Mouse (Mus musculus) left cerebral cortex, adult 9 months (tissue): ENCODE results near the gene Sult2a6.

Experiments
- DNase-seq, 2 experiments: peaks; one replicate each; pipeline ENCODE4 v3.0.0; 2022; ENCODE audit warnings: low spot score in 2 of 2

Sult2a6 gene

DNA sequence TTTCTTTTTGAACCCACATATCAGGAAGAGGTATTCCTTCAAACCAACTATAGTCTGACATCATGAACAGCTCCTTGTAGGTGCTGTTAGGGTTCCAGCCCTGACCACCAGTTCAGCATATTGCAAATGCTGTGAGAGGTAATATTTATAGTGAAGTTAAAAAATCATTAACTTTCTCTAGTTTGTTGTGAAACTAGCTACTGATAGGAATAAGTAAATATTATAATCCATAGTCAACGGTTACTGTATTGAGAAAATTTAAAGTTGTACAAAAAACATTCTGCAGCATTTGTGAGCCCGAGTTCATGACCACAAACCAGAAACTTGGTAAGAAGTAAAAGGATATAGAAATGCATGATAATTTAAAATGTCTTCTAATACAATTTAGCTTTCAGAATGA is at the start of gene Sult2a6:
Gene Sult2a6, minus strand, starts transcription at position 101 of the 400 bp plus-strand sequence.
- DNase-seq, result no peak

- no peak for DNase-seq
Observed at GRCm38 (mm10) chr7:14215231-14215630, 39.4 kb downstream of the Sult2a6 start.

- no peak for DNase-seq
Observed at GRCm38 (mm10) chr7:14203417-14203816, 51.3 kb downstream of the Sult2a6 start.

DNA sequence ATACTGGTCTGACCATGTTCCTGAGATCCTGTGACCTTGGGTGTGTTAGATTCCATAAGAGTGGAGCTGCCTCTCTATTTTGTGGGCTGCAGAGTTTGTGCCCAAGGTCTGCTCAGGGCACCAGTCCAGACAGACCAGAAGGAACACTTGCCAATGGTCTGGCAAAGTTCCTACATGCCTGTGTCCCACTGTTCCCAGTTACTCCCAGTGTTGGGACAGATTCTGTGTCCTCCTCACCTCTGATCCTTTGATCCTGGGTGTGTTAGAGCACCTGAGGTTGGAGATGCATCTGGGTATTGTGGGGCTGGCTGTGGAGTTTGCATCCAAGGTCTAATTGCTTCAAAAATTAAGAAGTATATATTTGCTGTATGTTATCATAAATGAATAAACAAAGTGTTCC is 52.2 kb downstream of the Sult2a6 start:
- DNase-seq, result no peak
